Mouse (Mus musculus): Measurements from ENCODE around the gene Dpy19l3.

DNA sequence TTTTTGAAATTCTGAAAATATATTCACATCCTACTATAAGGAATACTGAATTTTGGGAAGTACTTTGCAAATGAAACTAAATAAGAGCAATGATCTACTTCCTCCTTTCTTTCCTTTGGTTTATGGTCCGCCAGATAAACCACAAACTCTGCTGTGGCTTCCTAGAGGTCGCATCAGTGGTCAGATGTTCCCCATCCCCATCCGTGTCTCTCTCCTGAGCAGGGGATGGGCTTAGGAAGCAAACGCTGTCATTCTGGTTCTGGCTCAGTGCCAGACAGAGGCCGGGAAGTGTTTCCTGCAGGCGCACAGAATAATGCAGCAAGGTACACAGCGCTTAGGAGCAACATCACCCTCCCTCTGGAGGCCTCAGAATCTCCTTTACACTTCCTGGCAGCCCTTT is 41.9 kb upstream of the Dpy19l3 start:
- TF ChIP-seq CTCF (IDR thresholded peaks at IDR 0.05; ENCODE audit: insufficient read depth, low read depth, low read length) (no peak), POLR2A (IDR thresholded peaks at IDR 0.05; ENCODE audit: insufficient read depth, low read depth, low read length) (no peak)

All from olfactory bulb, adult 2 months (tissue).